Mouse (Mus musculus): ENCODE results near the gene Lbh.
A peak's percentile ranks its signal among the peaks of the same experiment; 100 is the strongest.

GRCm38 (mm10) chr17:72918053-72918452 is at the start of gene Lbh:
- no peak for TF ChIP-seq CTCF (IDR thresholded peaks at IDR 0.05; ENCODE audit: borderline replicate concordance, insufficient read depth, low read length)
- TF ChIP-seq POLR2A (IDR thresholded peaks at IDR 0.05; ENCODE audit: low read depth, low read length) = peak; percentile 100

Measured in embryonic fibroblast, embryonic 13.5 days (primary cell).